Mouse (Mus musculus): Measurements from ENCODE around the gene G430095P16Rik.
A peak's percentile ranks its signal among the peaks of the same experiment; 100 is the strongest.

The G430095P16Rik gene

DNA sequence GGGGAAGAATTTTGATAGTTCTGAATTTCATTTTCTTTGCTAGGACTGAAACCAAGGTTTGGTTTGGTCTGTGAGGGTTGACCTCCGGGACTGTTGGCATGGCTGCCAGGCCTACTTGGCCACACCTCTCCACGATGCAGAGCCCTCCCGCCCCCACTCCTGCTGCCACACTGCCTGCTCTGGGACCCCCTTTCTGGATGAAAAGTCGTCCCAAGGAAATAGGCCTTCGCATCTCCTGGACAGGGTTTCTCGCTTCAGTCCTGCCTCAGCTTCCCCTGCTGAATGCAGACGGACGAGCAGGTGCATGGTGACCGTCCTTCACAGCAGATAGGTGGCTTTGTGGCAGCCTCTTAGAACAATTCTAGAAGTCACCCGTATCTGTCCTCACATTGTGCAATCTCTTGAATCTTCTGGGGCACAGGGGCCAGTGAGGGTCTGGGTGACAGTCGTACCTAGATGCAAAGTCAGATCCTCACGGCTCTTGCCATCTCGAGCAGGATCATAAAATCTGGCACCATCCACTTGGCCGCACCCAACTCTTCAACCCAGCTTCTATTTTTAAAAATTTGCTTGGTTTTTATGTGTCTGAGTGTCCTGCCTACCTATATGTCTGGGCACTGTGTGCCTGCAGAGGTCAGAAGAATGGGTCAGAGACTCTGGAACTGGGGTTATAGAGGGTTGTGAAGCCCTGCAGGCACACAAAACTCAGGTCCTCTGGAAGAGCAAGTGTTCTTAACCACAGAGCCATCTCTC is 45.7 kb downstream of the G430095P16Rik start:
- DNase-seq (ENCODE audit: low read depth, low spot score), result no peak

DNA sequence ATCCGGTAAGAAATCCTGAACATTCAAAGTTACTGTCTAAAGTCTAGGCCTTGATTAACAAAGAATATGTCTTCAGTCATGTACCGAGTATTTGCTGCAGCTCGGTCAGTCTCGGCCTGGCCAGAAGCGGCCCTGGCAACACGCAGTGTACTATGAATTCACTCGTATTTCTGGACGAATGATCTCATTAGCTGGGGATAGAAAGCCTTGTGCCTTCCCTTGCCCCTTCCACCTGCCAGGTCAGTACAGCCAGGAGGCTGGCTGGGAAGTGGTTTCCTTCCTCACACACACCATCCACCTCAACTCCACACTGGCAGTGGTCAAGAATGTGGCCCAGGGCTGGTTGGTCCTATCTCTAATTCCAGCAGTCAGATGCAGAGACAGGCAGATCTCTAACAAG is 46.5 kb downstream of the G430095P16Rik start:
- DNase-seq (ENCODE audit: low read depth, low spot score), result no peak

DNA sequence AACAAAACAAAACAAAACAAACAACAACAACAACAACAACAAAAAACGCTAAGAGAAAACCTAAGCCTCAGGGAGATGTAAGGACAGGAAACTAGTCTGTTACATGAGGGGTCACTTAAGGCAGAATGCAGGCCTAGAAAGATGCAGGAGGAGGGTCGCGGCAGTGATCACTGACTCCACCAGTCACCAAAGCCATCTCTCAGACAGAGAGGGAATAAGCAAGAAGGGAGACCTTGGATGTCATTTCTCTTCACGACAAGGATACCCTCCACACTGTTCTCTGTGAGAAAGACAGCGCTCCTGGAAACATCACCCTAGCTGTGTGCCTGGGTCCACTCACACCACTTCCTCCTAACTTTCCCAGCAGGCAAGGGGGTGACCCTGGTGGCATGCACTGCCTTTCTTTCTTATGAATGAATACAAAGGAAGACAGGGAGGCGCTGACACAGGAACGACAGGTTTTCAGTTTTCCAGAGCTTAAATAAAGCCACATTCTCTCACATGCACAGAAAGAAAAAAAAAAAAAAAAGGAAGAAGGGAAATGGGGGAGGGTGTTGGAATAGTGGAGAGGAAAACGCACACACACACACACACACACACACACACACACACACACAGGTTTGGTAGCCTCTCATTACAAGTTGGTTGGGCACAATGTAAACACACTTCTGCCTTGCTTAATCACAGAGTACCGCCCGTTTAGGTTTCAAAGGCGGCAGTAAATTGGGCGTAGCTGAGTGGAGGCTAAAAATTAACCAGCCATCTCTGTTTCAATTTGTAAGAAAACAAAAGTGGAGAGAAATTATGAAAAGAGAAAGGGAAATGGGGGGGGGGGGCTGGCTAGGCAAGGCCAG is 47.5 kb downstream of the G430095P16Rik start:
- no peak for DNase-seq (ENCODE audit: low read depth, low spot score)

DNA sequence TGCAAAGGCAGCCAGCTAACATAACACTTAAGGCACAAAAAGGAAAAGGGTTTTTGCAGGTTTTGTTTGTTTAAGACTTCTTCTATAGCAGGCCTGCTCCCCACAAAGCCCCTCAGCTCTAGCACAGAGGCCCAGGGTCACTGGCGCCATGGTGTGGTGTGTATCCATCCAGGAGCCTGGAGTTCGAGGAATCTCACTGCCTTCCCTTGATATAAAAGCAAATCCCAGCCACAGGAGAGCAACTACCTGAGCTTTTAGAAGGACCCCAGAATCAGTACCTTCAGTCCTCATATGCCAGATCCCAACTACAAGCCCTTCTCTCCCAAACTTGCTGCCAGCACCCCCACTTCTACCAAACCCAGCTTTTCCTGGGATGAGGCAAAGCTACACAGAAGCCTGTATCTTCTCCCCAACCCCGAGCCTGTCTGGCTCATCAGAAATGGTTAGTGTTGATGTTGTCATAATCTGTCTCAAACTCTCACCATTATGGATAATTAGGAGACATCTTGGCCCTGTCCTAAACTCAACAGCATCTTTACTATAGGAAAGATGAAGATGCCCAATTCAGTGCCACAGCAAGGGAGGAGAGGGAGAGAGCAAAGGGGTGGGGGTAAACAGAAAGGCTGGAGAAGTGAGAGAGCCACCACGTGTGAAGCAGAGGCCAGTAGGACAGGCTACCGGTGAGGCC is 48.3 kb downstream of the G430095P16Rik start:
- no peak for DNase-seq (ENCODE audit: low read depth, low spot score)

DNA sequence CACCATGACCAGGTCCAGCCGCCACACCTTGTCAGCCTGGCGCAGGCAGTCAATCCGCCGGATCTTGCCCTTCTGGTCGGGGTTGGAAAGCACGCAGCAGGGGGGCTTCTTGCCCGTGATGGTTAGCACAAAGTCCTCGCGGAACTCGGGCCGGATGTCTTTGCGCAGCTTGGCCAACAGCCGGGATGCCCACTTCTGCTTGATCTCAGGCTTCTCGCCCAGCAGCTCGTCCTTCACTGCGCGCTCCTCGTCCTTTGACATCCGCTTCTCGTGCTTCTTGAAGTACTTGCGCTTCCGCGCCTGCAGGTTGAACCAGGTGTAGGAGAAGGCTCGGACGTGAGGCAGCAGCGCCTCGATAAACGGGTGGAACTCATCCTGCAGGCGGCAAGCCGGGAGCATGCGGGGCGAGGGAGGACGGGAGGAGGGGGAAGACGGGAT is 49.2 kb downstream of the G430095P16Rik start:
- DNase-seq (ENCODE audit: low read depth, low spot score), result no peak

DNA sequence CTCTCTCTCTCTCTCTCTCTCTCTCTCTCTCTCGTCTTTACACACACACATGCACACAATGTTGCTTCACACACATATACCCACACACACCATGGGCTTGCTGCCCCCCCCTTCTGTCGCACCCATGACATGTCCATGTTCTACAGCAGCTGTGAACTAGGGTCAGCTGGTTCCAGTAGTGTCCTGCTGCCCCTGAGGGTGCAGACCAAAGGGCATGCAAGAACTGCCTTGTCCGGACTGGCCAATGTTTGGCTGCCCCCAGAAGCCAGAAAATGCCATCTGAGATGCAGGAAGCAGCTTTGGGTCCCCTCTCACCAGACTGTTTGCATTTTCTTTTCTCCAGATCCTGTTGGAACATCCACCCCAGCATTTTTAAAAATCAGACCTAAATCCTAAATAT is 49.8 kb downstream of the G430095P16Rik start:
- DNase-seq (ENCODE audit: low read depth, low spot score), result no peak

DNA sequence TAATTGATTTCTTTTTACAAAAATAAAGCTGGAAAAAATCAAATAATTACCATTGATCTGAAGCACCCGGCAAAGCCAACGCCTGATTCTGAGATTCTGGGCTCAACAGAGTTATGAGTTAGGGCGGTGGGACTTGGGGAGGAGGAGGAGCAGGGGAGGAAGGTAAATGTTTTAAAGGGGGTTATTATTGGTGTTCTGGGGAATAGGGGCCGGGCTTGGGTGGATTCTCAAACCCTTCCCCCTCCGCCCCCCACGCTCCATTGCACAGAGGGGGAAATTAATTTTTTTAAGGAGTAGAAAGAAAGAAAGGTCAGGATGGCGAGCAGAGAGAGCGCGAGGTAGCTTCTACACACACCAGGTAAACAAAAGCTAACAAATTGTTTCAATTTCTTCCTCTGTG is 50.5 kb downstream of the G430095P16Rik start:
- DNase-seq (ENCODE audit: low read depth, low spot score), result no peak

DNA sequence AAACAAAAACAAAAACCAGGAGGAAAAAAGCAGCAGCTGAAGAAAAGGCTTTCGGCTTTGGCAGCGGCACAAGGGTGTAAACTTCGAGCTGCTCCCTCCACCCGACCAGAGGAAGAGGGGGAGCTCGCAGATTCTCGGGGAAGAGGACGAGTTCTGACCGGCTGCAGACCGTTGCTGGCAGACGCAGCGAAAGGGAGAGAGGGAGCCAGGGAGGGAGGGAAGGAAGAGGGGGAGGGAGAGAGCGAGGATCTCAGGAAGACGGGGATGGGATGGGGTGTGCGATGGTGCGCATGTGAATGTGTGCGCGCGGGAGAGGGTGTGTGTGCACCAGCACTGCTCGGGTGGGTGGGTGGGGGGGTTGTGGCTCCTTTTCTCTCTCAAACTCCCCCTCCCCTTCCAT is 51.0 kb downstream of the G430095P16Rik start:
- DNase-seq (ENCODE audit: low read depth, low spot score), result peak; percentile 89

DNA sequence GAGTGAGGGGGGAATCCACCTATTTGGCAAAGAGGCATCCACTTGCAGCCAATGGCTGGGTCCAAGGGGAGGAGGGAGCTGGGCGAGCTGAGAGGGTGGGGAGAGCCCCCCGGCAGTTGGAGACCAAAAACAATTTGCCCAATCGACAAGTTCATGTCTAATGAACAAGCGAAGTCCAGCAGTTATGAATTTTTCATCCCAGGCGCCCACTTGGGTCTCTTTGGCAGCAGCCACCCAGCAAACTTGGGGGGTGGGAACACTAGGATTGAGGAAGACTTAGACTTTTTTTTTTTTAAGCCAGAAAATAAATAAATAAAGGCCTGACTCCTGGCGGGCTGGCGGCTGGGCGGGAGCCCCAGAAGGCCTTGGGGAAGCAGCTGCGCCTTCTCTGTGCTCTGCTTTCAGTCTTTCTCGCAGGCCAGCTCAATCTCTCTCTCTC is 51.7 kb downstream of the G430095P16Rik start:
- DNase-seq (ENCODE audit: low read depth, low spot score), result peak; percentile 83

DNA sequence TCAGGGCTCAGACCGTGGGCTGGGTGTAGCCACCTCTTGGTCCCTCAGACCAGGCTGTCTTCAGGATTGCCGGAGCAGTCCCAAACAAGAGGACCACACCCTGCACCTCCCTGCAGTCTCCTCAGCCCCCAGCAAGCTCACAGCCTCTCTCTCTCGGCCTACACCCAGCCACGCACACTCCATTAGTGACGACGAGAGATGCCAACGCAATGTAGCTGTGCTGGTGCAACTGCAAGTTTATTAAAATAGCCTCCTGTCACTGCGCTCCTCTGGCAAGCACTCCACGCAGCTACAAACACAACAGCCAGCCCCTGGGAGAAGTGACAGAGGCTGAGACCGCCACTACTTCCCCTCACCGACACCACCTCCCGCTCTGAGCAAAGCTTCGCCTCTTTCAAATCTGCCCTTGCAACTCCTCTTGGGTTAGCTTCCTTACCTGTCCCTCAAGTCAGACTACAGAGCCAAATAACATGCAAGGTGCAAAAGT is 52.3 kb downstream of the G430095P16Rik start:
- no peak for DNase-seq (ENCODE audit: low read depth, low spot score)

DNA sequence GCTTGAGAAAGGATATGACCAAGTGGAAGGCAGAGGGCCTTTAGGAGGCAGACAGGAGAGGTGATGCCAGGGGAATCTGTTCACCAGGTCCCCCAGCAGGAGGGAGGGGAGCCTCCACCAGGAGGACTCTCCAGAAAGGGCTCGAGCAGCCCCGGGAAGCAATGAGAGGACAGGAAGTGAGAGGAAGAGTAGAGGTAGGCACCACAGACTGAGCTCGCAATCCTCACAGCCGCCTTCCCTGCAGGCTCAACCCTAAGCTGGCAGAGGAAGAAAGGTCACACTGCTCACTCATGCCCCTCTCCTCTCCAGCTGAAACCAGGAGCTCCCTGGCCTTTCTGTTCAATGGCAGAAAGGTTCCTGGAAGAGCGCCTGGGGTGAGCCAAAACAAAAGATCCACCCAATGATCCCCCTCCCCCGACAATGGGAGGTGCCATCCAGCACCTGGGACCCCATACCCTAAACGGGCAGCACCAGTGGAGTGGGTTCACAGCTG is 52.9 kb downstream of the G430095P16Rik start:
- DNase-seq (ENCODE audit: low read depth, low spot score), result no peak
